8 mouse cellular contexts compared by ENCODE assay signal in the genomic region with DNA sequence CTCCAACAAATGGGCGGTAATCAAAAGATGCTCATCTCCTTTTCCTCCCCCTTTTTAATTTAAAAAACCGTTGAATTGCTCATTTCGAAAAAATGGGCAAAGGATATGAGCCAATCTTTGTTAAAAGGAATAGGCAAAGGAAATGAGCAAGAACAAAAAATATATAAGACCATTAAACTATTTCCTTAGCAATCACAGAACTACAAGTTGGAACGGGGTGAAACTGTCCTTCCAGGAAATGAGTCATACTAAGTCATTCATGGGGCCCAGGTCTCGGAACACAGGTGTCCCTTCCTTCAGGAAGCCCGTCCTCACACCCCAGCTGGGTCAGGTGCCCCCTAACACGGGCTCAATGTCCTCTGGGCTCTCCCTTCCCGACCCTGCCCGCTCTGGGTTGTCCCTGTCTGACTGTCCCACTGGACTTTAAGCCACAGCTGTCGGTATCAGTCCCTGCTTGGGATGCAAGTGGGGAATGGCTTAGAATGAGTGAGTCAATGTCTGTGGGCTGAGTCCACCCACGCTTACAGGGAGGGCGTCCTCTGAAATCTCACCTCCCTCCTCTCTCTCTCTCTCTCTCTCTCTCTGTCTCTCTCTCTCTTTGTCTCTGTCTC. TPM values are rescaled to one million over a fixed set of nuclear protein-coding genes. Genes with fewer than 3 reads are reported as not detected.
DNase-seq lines count a peak whose midpoint lies in the region; ATAC-seq lines count a peak whose summit lies in the region.

A gene (plus strand): TSS at position 542 of the 611 bp plus-strand sequence.

- H3K4me2 ChIP-seq in forebrain, embryonic 15.5 days (replicated peaks), result peak within 1 kb of the TSS; percentile 82
- H3K4me2 ChIP-seq in liver, embryonic 11.5 days, result peak within 1 kb of the TSS; percentile 89
- peak within 1 kb of the TSS; percentile 84 for H3K4me2 ChIP-seq in stomach, embryonic 15.5 days

- H3K27ac ChIP-seq in forebrain, embryonic 15.5 days (replicated peaks), result peak within 1 kb of the TSS; percentile 87
- H3K27ac ChIP-seq in hindbrain, embryonic 10.5 days, result peak within 1 kb of the TSS; percentile 94
- peak within 1 kb of the TSS; percentile 44; the same call in 1 of the 2 replicates for H3K27ac ChIP-seq in liver, embryonic 11.5 days (ENCODE audit: low read depth, low read length)
- peak within 1 kb of the TSS; percentile 86 for H3K27ac ChIP-seq in stomach, embryonic 15.5 days

- peaks cover 12% of the 10 kb centered on the region for H3K36me3 ChIP-seq in forebrain, embryonic 15.5 days
- peaks cover 19% of the 10 kb centered on the region for H3K36me3 ChIP-seq in hindbrain, embryonic 10.5 days
- no peaks in the 10 kb centered on the region for H3K36me3 ChIP-seq in liver, embryonic 11.5 days (ENCODE audit: control insufficient read depth, insufficient read depth, low read length)
- no peaks in the 10 kb centered on the region for H3K36me3 ChIP-seq in stomach, embryonic 15.5 days

- H3K4me3 ChIP-seq in forebrain, embryonic 15.5 days, result peak within 1 kb of the TSS; percentile 60
- peak within 1 kb of the TSS; percentile 78 for H3K4me3 ChIP-seq in hindbrain, embryonic 10.5 days
- H3K4me3 ChIP-seq in liver, embryonic 11.5 days (ENCODE audit: low read depth, low read length), result peak within 1 kb of the TSS; percentile 60
- peak within 1 kb of the TSS; percentile 60 for H3K4me3 ChIP-seq in stomach, embryonic 15.5 days (replicated peaks)

- H3K9ac ChIP-seq in forebrain, embryonic 15.5 days (replicated peaks), result peak within 1 kb of the TSS; percentile 65
- peak within 1 kb of the TSS; percentile 67 for H3K9ac ChIP-seq in liver, embryonic 11.5 days (ENCODE audit: low read depth, low read length)
- peak within 1 kb of the TSS; percentile 32; the same call in 1 of the 2 replicates for H3K9ac ChIP-seq in stomach, embryonic 15.5 days

- H3K9me3 ChIP-seq in forebrain, embryonic 15.5 days, result no peaks in the 10 kb centered on the region
- H3K9me3 ChIP-seq in hindbrain, embryonic 10.5 days, result no peaks in the 10 kb centered on the region
- no peaks in the 10 kb centered on the region for H3K9me3 ChIP-seq in liver, embryonic 11.5 days (ENCODE audit: control insufficient read depth, low read length)
- no peaks in the 10 kb centered on the region for H3K9me3 ChIP-seq in stomach, embryonic 15.5 days

- WGBS in forebrain, embryonic 15.5 days, result 27% methylated on average over 12 of the region's 12 CpGs
- WGBS in hindbrain, embryonic 10.5 days, result 28% methylated on average over 12 of the region's 12 CpGs
- 23% methylated on average over 12 of the region's 12 CpGs for WGBS in liver, embryonic 11.5 days
- WGBS in stomach, embryonic 15.5 days, result 22% methylated on average over 12 of the region's 12 CpGs

- H3K27me3 ChIP-seq in forebrain, embryonic 15.5 days, result 0 out of 2 replicates have a peak, but pooled peaks cover 8% of the 10 kb centered on the region
- H3K27me3 ChIP-seq in hindbrain, embryonic 10.5 days (ENCODE audit: insufficient read depth, poor library complexity, severe bottlenecking), result peaks cover 18% of the 10 kb centered on the region
- peaks cover 22% of the 10 kb centered on the region for H3K27me3 ChIP-seq in liver, embryonic 11.5 days (replicated peaks; ENCODE audit: control insufficient read depth, insufficient read depth, low read length)
- H3K27me3 ChIP-seq in stomach, embryonic 15.5 days (replicated peaks), result peaks cover 3% of the 10 kb centered on the region; the same call in 1 of the 2 replicates

- peak; percentile 1 for ATAC-seq in activated CD4-positive, CD25-positive, alpha-beta regulatory T cell, adult 4 months
- peak; percentile 7 for ATAC-seq in forebrain, embryonic 15.5 days (replicated peaks)
- no peak for ATAC-seq in liver, embryonic 11.5 days (replicated peaks; ENCODE audit: low FRiP score)
- ATAC-seq in stomach, embryonic 15.5 days (ENCODE audit: insufficient read depth, low FRiP score, low read depth), result no peak

- peaks cover 36% of the 10 kb centered on the region for H3K4me1 ChIP-seq in forebrain, embryonic 15.5 days
- peaks cover 43% of the 10 kb centered on the region for H3K4me1 ChIP-seq in hindbrain, embryonic 10.5 days (replicated peaks)
- H3K4me1 ChIP-seq in liver, embryonic 11.5 days (replicated peaks; ENCODE audit: control insufficient read depth, insufficient read depth, low read length), result peaks cover 29% of the 10 kb centered on the region
- peaks cover 28% of the 10 kb centered on the region for H3K4me1 ChIP-seq in stomach, embryonic 15.5 days

- DNase-seq in layer of hippocampus, adult 8-10 months (ENCODE audit: low spot score in 2 of 2), result no peak
- no peak for DNase-seq in layer of hippocampus, adult 9-10 months (ENCODE audit: low spot score)
- DNase-seq in hindbrain, embryonic 10.5 days (ENCODE audit: low spot score), result no peak
- DNase-seq in liver, embryonic 11.5 days (ENCODE audit: low spot score), result no peak
- no peak for DNase-seq in lung, postnatal 14 days

RNA-seq across cellular contexts. Expression of the gene that starts here (rescaled TPM):
- 10 to 100 TPM; 41.9 to 47.8 (median 43.2) TPM for total RNA-seq in layer of hippocampus, adult 8-10 months (2022)
- 10 to 100 TPM; 61.1 to 72.3 TPM for polyA plus RNA-seq in activated CD4-positive, CD25-positive, alpha-beta regulatory T cell, adult 4 months (2017; shearing (Covaris generic))
- 94.6 and 95.4 TPM in 2 replicates for polyA plus RNA-seq in forebrain, embryonic 15.5 days (2015; fragmentation: Nextera tagmentation; extraction: Ambion mirVana)
- polyA plus RNA-seq in hindbrain, embryonic 10.5 days (2016; fragmentation: Nextera tagmentation; extraction: Ambion mirVana), result 106 and 128 TPM in 2 replicates
- 46.4 and 46.8 TPM in 2 replicates for polyA plus RNA-seq in liver, embryonic 11.5 days (2014; fragmentation: Nextera tagmentation; extraction: Ambion mirVana)
- polyA plus RNA-seq in stomach, embryonic 15.5 days (2015; fragmentation: Nextera tagmentation; extraction: Ambion mirVana), result 63.7 and 66.5 TPM in 2 replicates

Comparison
In these comparisons a context has a peak if more than half of its experiments do, and no peak if none do; other contexts are left out.
1. ATAC-seq: peak in activated CD4-positive, CD25-positive, alpha-beta regulatory T cell, adult 4 months (single experiment) and forebrain, embryonic 15.5 days (single experiment); none in liver, embryonic 11.5 days (single experiment) and stomach, embryonic 15.5 days (single experiment).
2. H3K27ac ChIP-seq: peak in every context shown above with its lines; median percentile 94 in hindbrain, embryonic 10.5 days; 87 in forebrain, embryonic 15.5 days; 86 in stomach, embryonic 15.5 days; 44 in liver, embryonic 11.5 days.
3. Peak in every context shown above with its lines, with median percentiles within 50 percentile points of each other: H3K4me2 ChIP-seq, H3K4me3 ChIP-seq and H3K9ac ChIP-seq.